Mouse (Mus musculus) urinary bladder, adult 18-20 months (tissue): ENCODE data around the gene Rdm1.

Experiments
- DNase-seq, 2 experiments: peaks; one replicate each; pipeline ENCODE4 v3.0.0; 2022; ENCODE audit warnings: low spot score in 2 of 2, mixed read lengths in 2 of 2

Gene Rdm1

DNA sequence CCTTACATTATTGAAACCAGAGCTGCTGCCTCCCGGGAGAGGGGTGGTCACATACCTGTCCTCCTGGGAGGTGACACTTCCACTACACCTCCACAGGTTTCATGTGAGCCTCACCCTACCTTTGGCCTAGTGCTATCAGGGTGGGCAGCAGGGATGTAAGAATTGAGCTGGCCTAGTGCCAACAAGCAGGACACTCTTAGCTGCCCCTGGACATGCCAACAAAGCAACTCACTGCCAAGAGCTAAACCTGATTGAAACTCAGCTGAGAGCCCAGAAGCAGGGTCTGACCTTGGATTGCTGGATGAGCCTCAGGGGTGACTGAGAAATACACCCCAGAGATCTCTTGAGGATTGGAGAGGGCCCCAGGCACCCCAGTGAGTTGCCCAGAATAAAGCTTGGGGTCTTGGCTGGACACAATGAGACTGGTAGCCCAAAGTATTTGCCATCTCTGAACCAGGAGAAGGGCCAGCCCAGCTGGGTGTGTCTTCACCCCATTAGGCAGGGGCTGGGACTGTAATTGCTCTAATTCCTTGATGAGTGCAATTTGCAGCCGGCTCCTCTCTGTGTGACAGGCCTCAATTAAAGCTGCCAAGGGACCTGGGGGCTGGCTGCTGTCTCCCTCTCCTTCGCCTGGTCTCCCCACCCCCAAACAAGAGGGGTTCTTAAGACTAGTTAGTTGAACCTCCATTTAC is 53.8 kb downstream of the Rdm1 start:
- no peak for DNase-seq

DNA sequence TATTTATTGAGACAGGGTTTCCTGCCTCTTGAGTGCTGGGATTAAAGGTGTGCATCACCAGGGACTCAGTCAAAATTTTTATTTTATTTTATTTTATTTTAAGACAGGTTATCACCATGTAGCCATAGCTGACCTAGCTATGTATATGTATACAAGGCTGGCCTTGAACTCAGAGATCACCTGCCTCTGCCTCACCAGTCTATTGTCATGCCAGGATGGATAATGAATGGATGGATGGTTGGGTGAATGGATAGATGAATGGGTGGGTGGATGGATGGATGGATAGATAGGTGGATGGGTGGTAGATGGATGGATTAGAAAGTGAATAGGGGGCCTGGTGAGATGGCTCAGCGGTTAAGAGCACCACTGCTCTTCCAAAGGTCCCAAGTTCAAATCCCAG is 55.0 kb downstream of the Rdm1 start:
- DNase-seq = no peak

DNA sequence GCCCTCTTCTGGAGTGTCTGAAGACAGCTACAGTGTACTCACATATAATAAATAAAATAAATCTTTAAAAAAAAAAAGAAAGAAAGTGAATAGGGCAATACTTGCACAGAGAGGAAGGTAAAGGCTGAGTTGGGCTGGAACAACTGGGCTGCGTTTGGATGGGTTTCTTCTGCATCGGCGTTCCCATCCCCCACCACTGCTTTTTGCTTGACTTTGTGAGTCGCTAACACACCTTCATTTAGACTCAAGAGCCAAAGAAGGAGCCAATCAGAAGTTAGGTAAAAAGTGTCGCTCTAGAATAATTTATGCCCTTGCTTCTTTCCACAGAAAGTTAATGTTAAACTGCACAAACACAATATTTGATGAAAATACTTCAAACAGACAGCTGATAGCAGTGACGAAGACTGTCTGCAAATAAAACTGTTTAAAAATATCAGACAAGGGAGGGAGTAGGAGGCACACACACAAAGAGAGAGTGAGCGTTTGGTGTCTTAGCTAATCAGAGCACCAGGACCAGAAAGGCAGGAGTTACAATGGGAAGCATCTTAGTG is 55.5 kb downstream of the Rdm1 start:
- DNase-seq = no peak
